Mouse (Mus musculus) hindbrain, embryonic 16.5 days (tissue): ENCODE measurements around the gene Dnhd1. TPM values are rescaled to one million over a fixed set of nuclear protein-coding genes. Genes with fewer than 3 reads are reported as not detected.

Source experiments
- ATAC-seq: fragments of 200-750 bp; cut with Nextera tagmentation; 2 replicates; pipeline ENCODE4 v1.8.0; 2017; ENCODE audit warnings: moderate TSS enrichment, moderate library complexity
- H3K27ac ChIP-seq: fragments of 300-500 bp; sonication (generic); 2 replicates; pipeline ENCODE4 v1.5.1; 2014; ENCODE audit warnings: low read depth, mild to moderate bottlenecking, control low read depth, low read length, moderate library complexity
- H3K27me3 ChIP-seq: fragments of 300-500 bp; sonication (generic); replicated peaks from 2 replicates; pipeline ENCODE4 v1.6.1; 2014; ENCODE audit warnings: low read length; ENCODE audit not compliant: control insufficient read depth, insufficient read depth
- H3K36me3 ChIP-seq: fragments of 300-500 bp; sonication (generic); 2 replicates; pipeline ENCODE4 v1.6.1; 2014; ENCODE audit warnings: mild to moderate bottlenecking, low read length, moderate library complexity, mixed read lengths; ENCODE audit not compliant: control insufficient read depth, insufficient read depth
- H3K4me1 ChIP-seq: fragments of 300-500 bp; sonication (generic); 2 replicates; pipeline ENCODE4 v1.6.1; 2014; ENCODE audit warnings: low read depth, low read length; ENCODE audit not compliant: control insufficient read depth, insufficient read depth
- H3K4me2 ChIP-seq: fragments of 300-500 bp; sonication (generic); 2 replicates; pipeline ENCODE4 v1.6.1; 2014; ENCODE audit warnings: mild to moderate bottlenecking, low read length, control low read depth, moderate library complexity
- H3K4me3 ChIP-seq: fragments of 300-500 bp; sonication (generic); 2 replicates; pipeline ENCODE4 v1.5.1; 2014; ENCODE audit warnings: mild to moderate bottlenecking, low read length, control low read depth, moderate library complexity
- H3K9ac ChIP-seq: fragments of 300-500 bp; sonication (generic); 2 replicates; pipeline ENCODE4 v1.6.1; 2014; ENCODE audit warnings: low read depth, mild to moderate bottlenecking, control low read depth, low read length, moderate library complexity
- H3K9me3 ChIP-seq: fragments of 300-500 bp; sonication (generic); 2 replicates; pipeline ENCODE4 v1.6.1; 2014; ENCODE audit warnings: mild to moderate bottlenecking, low read length, moderate library complexity; ENCODE audit not compliant: control insufficient read depth
- WGBS: fragments of 180-500 bp; shearing (Covaris S2); extraction: QIAGEN DNeasy Blood & Tissue Kit; methylation state at CpG from one replicate; pipeline ENCODE4 v1.1.7; 2014; 5-methylcytosine and 5-hydroxymethylcytosine counted together
- polyA plus RNA-seq: library from polyadenylated mRNA; unstranded; fragments of >200 nt; fragmentation: Nextera tagmentation; extraction: Ambion mirVana; gene quantifications from 2 replicates; pipeline ENCODE4 v1.2.1, GENCODE M21; 2015

Dnhd1 gene
- 1.5 and 1.6 TPM in 2 replicates for polyA plus RNA-seq

- no peaks in the 10 kb centered on the region for H3K36me3 ChIP-seq
- H3K9ac ChIP-seq: peak within 1 kb of the TSS; percentile 63
- H3K9me3 ChIP-seq: no peaks in the 10 kb centered on the region
- peak within 1 kb of the TSS; percentile 54; the same call in 1 of the 2 replicates for H3K27ac ChIP-seq
- peak within 1 kb of the TSS; percentile 86 for H3K4me2 ChIP-seq
- peak within 1 kb of the TSS; percentile 46 for H3K4me3 ChIP-seq
- H3K27me3 ChIP-seq: no peaks in the 10 kb centered on the region
- WGBS: 1% methylated on average over 17 of the region's 17 CpGs
- peak; percentile 92 for ATAC-seq
- H3K4me1 ChIP-seq: peaks cover 8% of the 10 kb centered on the region; the same call in 1 of the 2 replicates
Measured at GRCm38 (mm10) chr7:105650639-105651435, at the start of gene Dnhd1. Dnhd1 (plus strand) TSS chr7:105650827.

GRCm38 (mm10) chr7:105602860-105603623 is 47.6 kb upstream of the Dnhd1 start:
- WGBS: 36% methylated on average over 9 of the region's 9 CpGs
- Histone ChIP-seq H3K36me3 (no peaks in the 10 kb centered on the region), H3K27ac (no peak overlapping the region), H3K9me3 (no peaks in the 10 kb centered on the region; the same call in 1 of the 2 replicates), H3K4me3 (no peak overlapping the region), H3K9ac (no peak overlapping the region), H3K4me1 (no peaks in the 10 kb centered on the region), H3K27me3 (no peaks in the 10 kb centered on the region), H3K4me2 (no peak overlapping the region)
- peak; percentile 68; the same call in 1 of the 2 replicates for ATAC-seq

GRCm38 (mm10) chr7:105608467-105608866 is 42.2 kb upstream of the Dnhd1 start:
- H3K9ac ChIP-seq: no peak overlapping the region
- H3K27me3 ChIP-seq: no peaks in the 10 kb centered on the region
- no peaks in the 10 kb centered on the region for H3K4me1 ChIP-seq
- no peaks in the 10 kb centered on the region; the same call in 1 of the 2 replicates for H3K9me3 ChIP-seq
- H3K4me2 ChIP-seq: no peak overlapping the region
- ATAC-seq: no peak
- peaks cover 38% of the 10 kb centered on the region for H3K36me3 ChIP-seq
- no peak overlapping the region for H3K27ac ChIP-seq
- 92% methylated on average over 3 of the region's 3 CpGs for WGBS
- no peak overlapping the region for H3K4me3 ChIP-seq

- Histone ChIP-seq H3K4me2 (no peak overlapping the region), H3K27ac (no peak overlapping the region), H3K4me1 (no peaks in the 10 kb centered on the region), H3K9me3 (no peaks in the 10 kb centered on the region), H3K27me3 (no peaks in the 10 kb centered on the region), H3K4me3 (no peak overlapping the region), H3K36me3 (peaks cover 60% of the 10 kb centered on the region), H3K9ac (no peak overlapping the region)
- 100% methylated on average over 1 of the region's 1 CpGs for WGBS
- ATAC-seq: no peak
Measured at GRCm38 (mm10) chr7:105611767-105612166, 38.9 kb upstream of the Dnhd1 start.

GRCm38 (mm10) chr7:105614400-105614799 is 36.2 kb upstream of the Dnhd1 start:
- Histone ChIP-seq H3K4me2 (no peak overlapping the region), H3K4me1 (no peaks in the 10 kb centered on the region), H3K36me3 (peaks cover 81% of the 10 kb centered on the region), H3K27me3 (no peaks in the 10 kb centered on the region), H3K27ac (no peak overlapping the region), H3K9me3 (no peaks in the 10 kb centered on the region), H3K4me3 (no peak overlapping the region), H3K9ac (no peak overlapping the region)
- 93% methylated on average over 1 of the region's 1 CpGs for WGBS
- no peak for ATAC-seq

GRCm38 (mm10) chr7:105615720-105616119 is 34.9 kb upstream of the Dnhd1 start:
- H3K4me1 ChIP-seq: no peaks in the 10 kb centered on the region
- H3K9me3 ChIP-seq: no peaks in the 10 kb centered on the region
- H3K4me3 ChIP-seq: no peak overlapping the region
- WGBS: 91% methylated on average over 1 of the region's 1 CpGs
- H3K27me3 ChIP-seq: no peaks in the 10 kb centered on the region
- H3K36me3 ChIP-seq: peaks cover 78% of the 10 kb centered on the region
- no peak overlapping the region for H3K4me2 ChIP-seq
- no peak overlapping the region for H3K27ac ChIP-seq
- no peak overlapping the region for H3K9ac ChIP-seq
- ATAC-seq: no peak

- WGBS: 93% methylated on average over 6 of the region's 6 CpGs
- H3K9me3 ChIP-seq: no peaks in the 10 kb centered on the region
- no peak overlapping the region for H3K27ac ChIP-seq
Measured at GRCm38 (mm10) chr7:105616561-105616960, 34.1 kb upstream of the Dnhd1 start.

GRCm38 (mm10) chr7:105617810-105618209 is 32.8 kb upstream of the Dnhd1 start:
- Histone ChIP-seq H3K9ac (no peak overlapping the region), H3K36me3 (peaks cover 65% of the 10 kb centered on the region), H3K27ac (no peak overlapping the region), H3K9me3 (no peaks in the 10 kb centered on the region), H3K4me3 (no peak overlapping the region), H3K4me2 (no peak overlapping the region), H3K4me1 (no peaks in the 10 kb centered on the region), H3K27me3 (no peaks in the 10 kb centered on the region)
- 95% methylated on average over 22 of the region's 22 CpGs for WGBS
- no peak for ATAC-seq

More at GRCm38 (mm10) chr7:105616561-105616960, 34.1 kb upstream of the Dnhd1 start:
- no peak for ATAC-seq
- no peaks in the 10 kb centered on the region for H3K4me1 ChIP-seq
- no peak overlapping the region for H3K4me3 ChIP-seq
- H3K4me2 ChIP-seq: no peak overlapping the region
- no peak overlapping the region for H3K9ac ChIP-seq
- peaks cover 71% of the 10 kb centered on the region for H3K36me3 ChIP-seq
- no peaks in the 10 kb centered on the region for H3K27me3 ChIP-seq

GRCm38 (mm10) chr7:105619701-105620100 is 30.9 kb upstream of the Dnhd1 start:
- 77% methylated on average over 3 of the region's 3 CpGs for WGBS
- ATAC-seq: no peak
- H3K4me2 ChIP-seq: no peak overlapping the region

More at GRCm38 (mm10) chr7:105619701-105620100, 30.9 kb upstream of the Dnhd1 start:
- H3K27ac ChIP-seq: no peak overlapping the region
- H3K9me3 ChIP-seq: no peaks in the 10 kb centered on the region
- peaks cover 64% of the 10 kb centered on the region for H3K36me3 ChIP-seq
- no peak overlapping the region for H3K4me3 ChIP-seq
- H3K27me3 ChIP-seq: no peaks in the 10 kb centered on the region
- no peak overlapping the region for H3K9ac ChIP-seq
- H3K4me1 ChIP-seq: no peaks in the 10 kb centered on the region
